Mouse (Mus musculus) lung, adult 2 months (tissue): ENCODE data around the gene Tdp1. TPM values are rescaled to one million over a fixed set of nuclear protein-coding genes. Genes with fewer than 3 reads are reported as not detected.

Source experiments
- DNase-seq: peaks from one replicate; pipeline ENCODE4 v3.0.0; 2022
- H3K4me1 ChIP-seq: fragments of 200-500 bp; 2 replicates; pipeline ENCODE4 v1.6.1; 2011; ENCODE audit warnings: low read length; ENCODE audit not compliant: control insufficient read depth, insufficient read depth
- H3K4me3 ChIP-seq: fragments of 200-500 bp; replicated peaks from 2 replicates; pipeline ENCODE3; 2011; ENCODE audit warnings: low read depth, mild to moderate bottlenecking, control low read depth, low read length; ENCODE audit errors: extremely low read depth
- CTCF ChIP-seq: fragments of 200-500 bp; IDR thresholded peaks from 2 replicates; pipeline ENCODE4 v1.5.1; 2011; ENCODE audit warnings: mild to moderate bottlenecking, low read length, control low read depth; ENCODE audit not compliant: insufficient read depth
- POLR2A ChIP-seq: fragments of 200-500 bp; IDR thresholded peaks from 2 replicates; pipeline ENCODE4 v1.6.1; 2011; ENCODE audit warnings: low read depth, mild to moderate bottlenecking, control low read depth, low read length, borderline replicate concordance; ENCODE audit errors: extremely low read depth
- WGBS: fragments of 180-500 bp; shearing (Covaris S2); methylation state at CpG from one replicate; pipeline ENCODE4 v1.1.7; 2018; 5-methylcytosine and 5-hydroxymethylcytosine counted together
- polyA plus RNA-seq: library from polyadenylated mRNA; depleted of rRNA; stranded (reverse); fragments of >200 nt; gene quantifications from 2 replicates; pipeline ENCODE4 v1.2.3, GENCODE M21; 2012; rRNA removed

Tdp1 gene
- polyA plus RNA-seq, 1 experiment: 12.9 TPM

- 87% methylated on average over 11 of the region's 11 CpGs for WGBS
- Histone ChIP-seq H3K4me3 (no peak overlapping the region), H3K4me1 (no peaks in the 10 kb centered on the region)
- TF ChIP-seq CTCF (no peak), POLR2A (no peak)
- no peak for DNase-seq
Measured at GRCm38 (mm10) chr12:99992362-99992862, 108.1 kb downstream of the Tdp1 start.

- Histone ChIP-seq H3K4me1 (no peaks in the 10 kb centered on the region), H3K4me3 (no peak overlapping the region)
- DNase-seq: no peak
- TF ChIP-seq CTCF: no peak
- TF ChIP-seq POLR2A: no peak
- WGBS: 73% methylated on average over 10 of the region's 10 CpGs
Measured at GRCm38 (mm10) chr12:99993146-99993890, 109.0 kb downstream of the Tdp1 start.

DNA sequence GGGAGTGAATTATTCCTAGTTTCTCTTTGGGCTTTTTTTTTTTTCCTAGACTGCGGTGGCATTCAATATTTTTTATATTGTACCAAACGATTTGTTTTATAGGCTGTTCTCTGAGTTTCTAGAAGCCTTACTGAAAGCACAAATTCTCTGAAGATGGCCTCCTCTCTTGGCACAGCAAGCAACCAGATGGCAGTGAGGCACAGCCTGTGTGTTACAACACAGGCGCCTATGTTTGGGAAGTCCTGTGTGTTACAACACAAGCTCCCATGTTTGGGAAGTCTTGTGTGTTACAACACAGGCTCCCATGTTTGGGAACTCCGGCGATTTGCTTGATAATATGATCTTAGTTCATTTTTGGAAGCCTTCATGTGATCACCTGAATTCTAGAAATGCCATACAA lies 111.6 kb downstream of the Tdp1 start:
- TF ChIP-seq CTCF (no peak), POLR2A (no peak)
- whole genome bisulfite sequencing: 80% methylated on average over 5 of the region's 5 CpGs
- Histone ChIP-seq H3K4me3 (no peak overlapping the region), H3K4me1 (no peaks in the 10 kb centered on the region)
- no peak for DNase-seq

DNA sequence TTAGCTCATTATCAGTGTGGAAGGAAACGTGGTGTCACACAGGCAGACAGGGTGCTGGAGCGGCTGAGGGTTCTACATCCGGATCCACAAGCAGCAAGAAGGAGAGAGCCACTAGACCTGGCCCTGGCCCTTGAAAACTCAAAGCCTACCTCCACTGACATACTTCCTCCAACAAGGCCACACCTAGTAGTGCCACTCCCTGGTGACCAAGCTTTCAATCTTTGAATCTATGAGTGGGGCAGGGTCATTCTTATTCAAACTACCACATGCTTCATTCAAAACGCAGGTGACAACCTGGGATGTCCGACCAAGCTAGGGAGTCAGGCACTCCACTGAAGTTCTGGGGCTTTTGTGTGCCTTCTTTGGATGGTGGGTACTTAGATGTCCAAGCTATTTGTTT lies 115.4 kb downstream of the Tdp1 start:
- DNase-seq: no peak
- H3K4me3 ChIP-seq: no peak overlapping the region
- no peaks in the 10 kb centered on the region for H3K4me1 ChIP-seq
- no peak for TF ChIP-seq CTCF
- TF ChIP-seq POLR2A: no peak
- WGBS: 71% methylated on average over 5 of the region's 5 CpGs

DNA sequence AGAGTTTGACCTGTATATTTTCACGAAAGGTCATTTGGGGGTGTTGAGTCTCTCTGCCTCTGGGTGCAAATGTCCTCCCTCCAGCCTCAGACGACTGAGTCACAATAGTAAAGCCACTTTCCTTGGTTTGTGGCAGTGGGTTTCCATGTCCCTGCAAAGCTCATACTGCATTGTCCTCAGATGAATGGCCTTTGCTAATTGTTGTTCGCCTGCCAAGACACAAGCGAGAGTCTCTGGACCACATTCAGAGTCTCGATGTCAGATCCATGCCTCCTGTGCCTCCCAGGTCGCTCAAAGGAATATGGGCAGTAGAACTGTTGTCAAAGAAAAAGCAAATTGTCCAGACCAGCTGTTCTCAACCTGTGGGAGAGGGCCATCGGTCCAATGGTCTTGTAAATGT lies 116.1 kb downstream of the Tdp1 start:
- Histone ChIP-seq H3K4me3 (no peak overlapping the region), H3K4me1 (no peaks in the 10 kb centered on the region)
- WGBS: 80% methylated on average over 7 of the region's 7 CpGs
- no peak for DNase-seq
- TF ChIP-seq CTCF: no peak
- no peak for TF ChIP-seq POLR2A

- no peak for TF ChIP-seq POLR2A
- TF ChIP-seq CTCF: no peak
- 70% methylated on average over 3 of the region's 3 CpGs for WGBS
- DNase-seq: no peak
- no peak overlapping the region for H3K4me3 ChIP-seq
- H3K4me1 ChIP-seq: no peaks in the 10 kb centered on the region
Measured at GRCm38 (mm10) chr12:100001246-100001645, 116.9 kb downstream of the Tdp1 start.

DNA sequence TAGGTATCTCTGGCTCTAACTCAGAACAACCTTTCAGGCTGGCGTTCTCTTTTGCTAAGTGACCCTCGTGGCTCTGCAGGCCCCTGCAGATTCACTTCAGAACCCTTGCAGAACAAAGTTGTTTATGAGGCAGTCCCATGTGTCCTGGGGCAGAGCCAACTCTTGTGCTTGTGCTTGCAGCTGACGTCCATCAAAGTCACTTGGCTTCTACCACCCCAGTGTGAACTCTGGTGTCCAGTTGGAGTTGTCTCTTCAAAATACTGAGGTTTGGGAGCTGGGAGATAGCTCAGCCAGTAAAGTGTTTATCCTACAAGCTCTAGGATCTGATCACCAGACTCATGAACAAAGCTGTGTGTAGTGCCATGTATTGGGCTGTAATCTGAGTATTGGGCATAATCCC lies 117.6 kb downstream of the Tdp1 start:
- no peak overlapping the region for H3K4me3 ChIP-seq
- 58% methylated on average over 3 of the region's 3 CpGs for WGBS
- no peak for TF ChIP-seq CTCF
- TF ChIP-seq POLR2A: no peak
- no peaks in the 10 kb centered on the region for H3K4me1 ChIP-seq
- peak; percentile 13 for DNase-seq

GRCm38 (mm10) chr12:100002914-100003587 lies 118.7 kb downstream of the Tdp1 start:
- DNase-seq: no peak
- 47% methylated on average over 8 of the region's 8 CpGs for WGBS
- no peak overlapping the region for H3K4me3 ChIP-seq
- H3K4me1 ChIP-seq: no peaks in the 10 kb centered on the region
- TF ChIP-seq CTCF (no peak), POLR2A (no peak)

Other genes with a start within 250 kb of the Tdp1 start
- 0.34 and 0.48 TPM in 2 replicates for gene Efcab11, start 78 bp upstream of the Tdp1 start, polyA plus RNA-seq
- gene Kcnk13, start 80.0 kb downstream of the Tdp1 start, polyA plus RNA-seq: 2.5 and 3.0 TPM in 2 replicates
- 20.6 and 34.2 TPM in 2 replicates for gene Psmc1, start 225.6 kb downstream of the Tdp1 start, polyA plus RNA-seq